Mouse (Mus musculus) MEL (cell line): ENCODE results near the gene Hoxa3. TPM values are rescaled to one million over a fixed set of nuclear protein-coding genes. Genes with fewer than 3 reads are reported as not detected.

Experiments
- DNase-seq: peaks from one replicate; pipeline ENCODE4 v3.0.0; 2011; ENCODE audit warnings: low read depth, low spot score
- H3K27ac ChIP-seq: 2 replicates; pipeline ENCODE4 v1.5.1; 2012; ENCODE audit warnings: low read depth, mild to moderate bottlenecking, control low read depth, low read length, moderate library complexity; ENCODE audit not compliant: control insufficient read depth
- H3K27me3 ChIP-seq, 2 experiments: fragments of 150-350 bp in 1 of 2; sonication (generic) in 1 of 2; 2 replicates each; pipeline ENCODE4 v1.6.1; 2012; ENCODE audit warnings: low read length in 2 of 2, mild to moderate bottlenecking in 2 of 2, improper control_type of control experiment in 1 of 2, moderate library complexity in 1 of 2; ENCODE audit not compliant: insufficient read depth in 2 of 2, control insufficient read depth in 1 of 2
- H3K36me3 ChIP-seq, 2 experiments: 2 replicates each; pipeline ENCODE4 v1.6.1; 2012 to 2014; ENCODE audit warnings: low read length in 2 of 2, improper control_type of control experiment in 1 of 2, inconsistent platforms in 1 of 2, mild to moderate bottlenecking in 1 of 2; ENCODE audit not compliant: insufficient read depth in 2 of 2, control insufficient read depth in 1 of 2
- H3K4me1 ChIP-seq, 2 experiments: fragments of 150-350 bp in 1 of 2; sonication (generic) in 1 of 2; 2 replicates each; pipeline ENCODE4 v1.6.1; 2012; ENCODE audit warnings: low read length in 2 of 2, improper control_type of control experiment in 1 of 2, mild to moderate bottlenecking in 1 of 2; ENCODE audit not compliant: insufficient read depth in 2 of 2, control insufficient read depth in 1 of 2
- H3K4me3 ChIP-seq, 2 experiments: fragments of 150-350 bp in 1 of 2; sonication (generic) in 1 of 2; 2 replicates each; pipeline ENCODE4 v1.5.1; 2012; ENCODE audit warnings: low read depth in 2 of 2, low read length in 2 of 2, mild to moderate bottlenecking in 2 of 2, moderate library complexity in 2 of 2, control low read depth in 1 of 2, improper control_type of control experiment in 1 of 2; ENCODE audit not compliant: control insufficient read depth in 1 of 2, insufficient read depth in 1 of 2
- H3K79me2 ChIP-seq: 2 replicates; pipeline ENCODE4 v1.6.1; 2012; ENCODE audit warnings: mild to moderate bottlenecking, low read length, moderate library complexity; ENCODE audit not compliant: control insufficient read depth, poor library complexity, insufficient read depth
- H3K9ac ChIP-seq: 2 replicates; pipeline ENCODE4 v1.6.1; 2012; ENCODE audit warnings: low read depth, mild to moderate bottlenecking, control low read depth, low read length, moderate library complexity; ENCODE audit not compliant: control insufficient read depth, poor library complexity, severe bottlenecking
- H3K9me3 ChIP-seq: fragments of 150-350 bp; sonication (generic); replicated peaks from 2 replicates; pipeline ENCODE4 v1.6.1; 2012; ENCODE audit warnings: mild to moderate bottlenecking, low read length, improper control_type of control experiment, moderate library complexity; ENCODE audit not compliant: insufficient read depth
- BHLHE40 ChIP-seq: IDR thresholded peaks from 2 replicates; pipeline ENCODE4 v1.6.1; 2012; ENCODE audit warnings: low read depth, mild to moderate bottlenecking, inconsistent platforms, low read length, improper control_type of control experiment, borderline replicate concordance
- CHD2 ChIP-seq: IDR thresholded peaks from 2 replicates; pipeline ENCODE4 v1.6.1; 2011; ENCODE audit warnings: low read length, improper control_type of control experiment
- ELF1 ChIP-seq: IDR thresholded peaks from 2 replicates; pipeline ENCODE4 v1.6.1; 2014; ENCODE audit warnings: low read depth, mild to moderate bottlenecking, inconsistent platforms, low read length, improper control_type of control experiment, moderate library complexity
- ETS1 ChIP-seq: IDR thresholded peaks from 2 replicates; pipeline ENCODE4 v1.6.1; 2012; ENCODE audit warnings: low read depth, mild to moderate bottlenecking, inconsistent platforms, low read length, improper control_type of control experiment, moderate library complexity
- KAT2A ChIP-seq: conservative IDR thresholded peaks from 2 replicates; pipeline ENCODE4 v1.6.1; 2012; ENCODE audit warnings: low read depth, low read length, improper control_type of control experiment, inconsistent platforms
- MXI1 ChIP-seq: IDR thresholded peaks from 2 replicates; pipeline ENCODE4 v1.6.1; 2011; ENCODE audit warnings: mild to moderate bottlenecking, low read depth, low read length, improper control_type of control experiment
- NELFE ChIP-seq: IDR thresholded peaks from 2 replicates; pipeline ENCODE4 v1.6.1; 2011; ENCODE audit warnings: low read depth, low read length, improper control_type of control experiment
- NRF1 ChIP-seq: IDR thresholded peaks from 2 replicates; pipeline ENCODE4 v1.6.1; 2014; ENCODE audit warnings: low read depth, mild to moderate bottlenecking, inconsistent platforms, low read length, improper control_type of control experiment, moderate library complexity; ENCODE audit not compliant: poor library complexity, insufficient read depth, severe bottlenecking
- POLR2AphosphoS5 ChIP-seq: IDR thresholded peaks from 2 replicates; pipeline ENCODE4 v1.6.1; 2012; ENCODE audit warnings: low read depth, borderline replicate concordance, mild to moderate bottlenecking, inconsistent platforms, low read length, moderate library complexity, mixed read lengths
- RAD21 ChIP-seq: IDR thresholded peaks from 2 replicates; pipeline ENCODE4 v1.6.1; 2011; ENCODE audit warnings: mild to moderate bottlenecking, low read depth, low read length, improper control_type of control experiment
- RCOR1 ChIP-seq: IDR thresholded peaks from 2 replicates; pipeline ENCODE4 v1.6.1; 2012; ENCODE audit warnings: low read depth, mild to moderate bottlenecking, inconsistent platforms, low read length, improper control_type of control experiment
- TAL1 ChIP-seq: IDR thresholded peaks from 2 replicates; pipeline ENCODE4 v1.6.1; 2012; ENCODE audit warnings: mild to moderate bottlenecking, inconsistent platforms, low read length, moderate library complexity, mixed read lengths
- TBP ChIP-seq: IDR thresholded peaks from 2 replicates; pipeline ENCODE4 v1.8.0; 2011; ENCODE audit warnings: low read depth, low read length, improper control_type of control experiment
- TCF12 ChIP-seq: IDR thresholded peaks from 2 replicates; pipeline ENCODE4 v1.6.1; 2014; ENCODE audit warnings: low read depth, mild to moderate bottlenecking, inconsistent platforms, low read length, improper control_type of control experiment, moderate library complexity
- UBTF ChIP-seq: IDR thresholded peaks from 2 replicates; pipeline ENCODE4 v1.6.1; 2012; ENCODE audit warnings: low read depth, mild to moderate bottlenecking, inconsistent platforms, low read length, improper control_type of control experiment, moderate library complexity, borderline replicate concordance; ENCODE audit not compliant: insufficient read depth
- USF1 ChIP-seq: IDR thresholded peaks from 2 replicates; pipeline ENCODE4 v1.6.1; 2014; ENCODE audit warnings: low read depth, mild to moderate bottlenecking, inconsistent platforms, low read length, improper control_type of control experiment, moderate library complexity
- USF2 ChIP-seq, 2 experiments: IDR thresholded peaks; 2 replicates each; pipeline ENCODE4 v1.6.1; 2011 to 2012; ENCODE audit warnings: improper control_type of control experiment in 2 of 2, low read length in 2 of 2, borderline replicate concordance in 1 of 2, inconsistent platforms in 1 of 2, low read depth in 1 of 2, mild to moderate bottlenecking in 1 of 2; ENCODE audit not compliant: insufficient read depth in 1 of 2
- ZC3H11A ChIP-seq: IDR thresholded peaks from 2 replicates; pipeline ENCODE4 v1.6.1; 2012; ENCODE audit warnings: low read depth, mild to moderate bottlenecking, inconsistent platforms, low read length, improper control_type of control experiment
- polyA plus RNA-seq, 2 experiments: library from polyadenylated mRNA; stranded (reverse) in 1 of 2; unstranded in 1 of 2; fragments of >175 nt in 1 of 2; fragments of >200 nt in 1 of 2; gene quantifications; 2 replicates each; pipeline versions ENCODE4 v1.2.1 to v1.2.4; 2012; ENCODE audit warnings: low replicate concordance in 2 of 2, low read depth in 1 of 2; ENCODE audit not compliant: insufficient read length in 2 of 2, insufficient read depth in 1 of 2, missing spikeins in 1 of 2
- total RNA-seq: library from RNA; depleted of rRNA; stranded (reverse); fragments of 300-350 nt; gene quantifications from 2 replicates; pipeline ENCODE4 v1.2.3, GENCODE M21; 2012

Hoxa3 gene
- total and polyA plus RNA-seq, 3 experiments = not detected

GRCm38 (mm10) chr6:52164051-52164625 lies 49.0 kb downstream of the Hoxa3 start:
- Histone ChIP-seq H3K9me3 (no peaks in the 10 kb centered on the region), H3K36me3 (no peaks in the 10 kb centered on the region), H3K27ac (no peak overlapping the region), H3K4me3 (no peak overlapping the region), H3K27me3 (no peaks in the 10 kb centered on the region), H3K79me2 (no peaks in the 10 kb centered on the region), H3K4me1 (no peaks in the 10 kb centered on the region), H3K9ac (no peak overlapping the region)
- no peak for DNase-seq
- TF ChIP-seq CHD2 (no peak), RCOR1 (no peak), USF1 (no peak), MXI1 (no peak), POLR2AphosphoS5 (no peak), TBP (no peak), UBTF (no peak), TAL1 (no peak), NRF1 (no peak), BHLHE40 (no peak), KAT2A (no peak), ZC3H11A (no peak), ELF1 (no peak)

DNA sequence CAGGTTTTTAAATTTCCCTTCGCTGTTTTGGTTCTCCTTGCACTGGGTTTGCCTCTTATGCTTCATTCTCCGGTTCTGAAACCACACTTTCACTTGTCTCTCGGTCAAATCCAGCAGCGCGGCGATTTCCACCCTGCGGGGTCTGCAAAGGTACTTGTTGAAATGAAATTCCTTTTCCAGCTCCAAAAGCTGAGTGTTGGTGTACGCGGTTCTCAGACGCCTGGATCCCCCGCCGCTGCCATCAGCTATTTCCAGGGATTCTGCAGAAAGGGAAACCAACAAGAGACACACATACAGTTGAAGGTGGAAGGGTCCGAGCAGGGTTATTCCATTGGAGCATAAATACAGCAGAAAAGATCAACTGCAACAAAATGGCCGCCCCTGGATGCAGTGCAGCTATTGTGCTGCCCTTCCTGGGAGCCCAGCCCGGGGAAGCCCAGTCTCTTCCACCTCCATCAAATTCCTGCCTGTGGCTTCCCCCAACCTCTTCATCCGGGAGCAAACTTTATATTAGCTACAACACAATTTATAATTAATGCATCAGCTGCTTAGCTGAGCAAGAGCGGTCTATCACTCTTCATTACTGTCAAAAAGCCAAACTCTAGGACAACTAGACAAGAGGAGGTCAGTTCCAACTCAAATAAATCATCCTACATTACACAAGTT lies 49.6 kb downstream of the Hoxa3 start:
- H3K4me1 ChIP-seq = no peaks in the 10 kb centered on the region

More for the DNA sequence above, 49.6 kb downstream of the Hoxa3 start:
- no peaks in the 10 kb centered on the region for H3K36me3 ChIP-seq
- TF ChIP-seq USF2 (IDR thresholded peaks at IDR 0.05; ENCODE audit: borderline replicate concordance in 1 of 2, insufficient read depth in 1 of 2, low read depth in 1 of 2, low read length in 2 of 2) = no peak
- TF ChIP-seq BHLHE40 = no peak
- no peak for TF ChIP-seq TCF12
- no peak for TF ChIP-seq ETS1
- TF ChIP-seq RAD21 = no peak
- TF ChIP-seq MXI1 = no peak
- TF ChIP-seq POLR2AphosphoS5 = no peak
- no peak for TF ChIP-seq NELFE
- no peak for TF ChIP-seq USF1
- no peak overlapping the region for H3K4me3 ChIP-seq
- DNase-seq = no peak
- no peaks in the 10 kb centered on the region for H3K79me2 ChIP-seq
- no peaks in the 10 kb centered on the region for H3K9me3 ChIP-seq
- H3K9ac ChIP-seq = no peak overlapping the region
- H3K27me3 ChIP-seq = no peaks in the 10 kb centered on the region
- H3K27ac ChIP-seq = no peak overlapping the region
